Mouse (Mus musculus) lung, postnatal 36 days (tissue): Measurements from ENCODE around the gene Vsnl1.
A peak's percentile ranks its signal among the peaks of the same experiment; 100 is the strongest.

Source experiments
- DNase-seq: peaks from one replicate; pipeline ENCODE4 v3.0.0; 2022; ENCODE audit warnings: mixed read lengths

Gene Vsnl1

DNA sequence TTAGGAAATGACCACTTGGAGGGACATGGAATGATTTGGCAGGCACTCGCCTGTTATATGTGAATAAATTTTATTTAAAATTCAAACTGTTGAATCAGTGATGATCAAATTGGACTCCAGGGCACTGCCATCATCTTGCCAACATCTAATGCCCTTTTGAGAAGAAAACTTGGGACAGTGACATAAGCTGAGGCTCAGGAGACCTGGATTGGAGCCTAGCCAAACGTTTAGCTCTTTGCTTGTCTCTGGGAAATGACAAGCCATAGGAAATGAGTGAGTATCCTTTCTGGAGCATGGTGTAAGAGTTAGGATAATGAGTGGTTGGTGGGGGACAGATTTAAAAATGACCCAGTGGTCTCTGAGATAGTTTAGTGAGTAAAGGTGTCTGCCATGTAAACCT, 57.0 kb downstream of the Vsnl1 start:
- no peak for DNase-seq

DNA sequence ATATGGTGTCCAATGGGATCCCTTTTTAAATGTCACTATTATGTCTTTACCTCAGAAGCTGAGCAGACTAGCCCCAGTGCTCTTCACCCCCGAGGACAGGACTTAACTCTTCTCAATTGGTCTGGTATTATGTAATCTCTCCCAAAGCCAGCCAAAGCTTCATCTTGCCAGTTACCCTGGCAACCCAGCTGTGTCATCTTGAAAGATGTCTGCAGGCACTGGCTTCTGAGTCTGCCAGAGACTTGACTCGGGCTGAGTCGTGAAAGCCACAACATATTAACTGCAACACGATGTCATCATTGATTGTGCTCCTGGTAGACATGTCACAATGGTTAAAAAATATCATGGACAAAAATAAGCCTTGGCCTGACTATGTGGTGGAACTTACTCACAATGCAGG, 66.4 kb downstream of the Vsnl1 start:
- DNase-seq, result peak; percentile 50

DNA sequence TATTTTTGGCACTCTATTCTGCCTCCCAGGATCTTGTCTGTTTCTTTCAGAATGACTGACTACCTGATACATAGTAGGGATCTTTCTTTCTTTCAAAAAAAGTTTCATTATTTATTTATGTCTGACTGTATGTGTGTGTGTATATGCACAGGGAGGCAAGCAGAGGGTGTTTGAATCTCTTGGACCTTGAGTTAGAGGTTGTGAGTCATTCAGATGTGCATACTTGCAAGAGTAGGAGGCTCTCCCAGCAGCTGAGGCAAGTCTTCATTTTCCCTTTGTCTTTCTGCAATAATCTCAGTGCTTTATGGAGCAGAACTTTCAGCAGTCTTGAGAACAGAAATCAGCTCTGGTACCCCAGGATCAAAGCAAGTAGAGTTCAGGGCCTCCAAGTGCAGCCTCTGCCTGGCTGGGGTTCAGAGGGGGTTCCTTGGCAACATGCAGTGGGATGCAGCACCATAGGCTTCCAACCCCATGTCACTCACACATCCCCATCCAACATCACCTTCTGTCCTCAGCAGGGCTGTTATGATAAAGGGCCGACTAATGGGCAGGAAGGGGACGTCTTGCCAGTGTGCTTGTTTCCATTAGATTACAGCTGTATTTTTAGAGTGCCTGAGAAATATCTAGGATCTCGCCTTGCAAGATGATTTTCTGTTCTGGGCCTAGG, 69.2 kb downstream of the Vsnl1 start:
- DNase-seq, result peak; percentile 38

DNA sequence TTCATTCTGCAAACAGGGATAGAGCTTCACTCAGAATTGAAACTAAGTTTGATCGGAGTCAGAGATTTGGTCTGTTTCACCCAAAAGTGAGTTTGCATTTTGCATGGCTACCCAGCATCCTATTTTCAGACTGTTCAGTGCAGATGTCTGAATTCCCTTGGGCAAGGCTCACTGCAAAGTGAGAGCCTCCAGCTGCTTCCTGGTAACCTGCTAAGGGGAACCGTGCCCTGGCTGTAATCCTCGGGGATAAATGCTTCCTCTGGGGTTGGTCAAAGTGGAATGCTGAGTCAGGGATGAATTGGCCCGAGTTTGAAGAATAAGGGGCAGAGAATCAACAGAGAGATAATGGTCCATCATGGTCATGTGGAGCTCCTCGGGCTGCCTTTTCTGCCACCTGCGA, 71.5 kb downstream of the Vsnl1 start:
- DNase-seq, result peak; percentile 21

DNA sequence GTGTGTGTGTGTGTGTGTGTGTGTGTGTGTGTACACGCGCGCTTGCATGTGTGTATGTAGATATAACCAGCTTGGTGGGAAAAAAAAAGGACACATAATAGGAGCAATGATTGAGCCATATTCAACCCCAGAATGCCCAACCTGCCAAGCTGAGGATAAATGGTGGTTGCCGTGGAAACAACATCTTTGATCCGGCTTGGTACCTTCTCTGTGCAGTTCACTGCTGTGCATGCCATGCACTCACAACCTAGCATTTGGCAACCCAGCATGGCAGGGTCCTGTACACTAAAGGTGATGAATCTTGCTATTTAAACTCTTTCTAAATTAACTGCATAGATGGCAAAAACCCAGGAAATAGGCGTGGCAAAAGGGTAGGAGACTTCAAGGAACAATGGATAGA, 74.0 kb downstream of the Vsnl1 start:
- DNase-seq, result no peak

DNA sequence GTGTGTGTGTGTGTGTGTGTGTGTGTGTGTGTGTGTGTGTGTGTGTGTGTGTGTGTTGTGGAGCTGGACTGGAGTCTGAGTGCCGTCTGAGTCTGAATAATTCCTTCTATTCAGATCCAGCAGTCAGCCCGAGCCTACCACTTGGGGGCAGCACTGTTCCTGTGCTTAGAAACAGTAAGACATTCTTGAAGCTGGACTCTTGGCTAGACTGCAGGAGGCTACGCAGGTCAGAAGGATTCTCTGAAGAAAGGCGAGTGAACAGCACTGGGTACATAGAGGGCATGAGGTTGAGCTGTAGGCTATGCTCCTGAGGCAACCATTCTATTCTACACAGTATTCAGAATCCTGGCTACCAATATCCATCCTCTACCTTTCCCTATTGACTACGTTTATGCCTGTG, 85.5 kb downstream of the Vsnl1 start:
- DNase-seq, result peak; percentile 87

DNA sequence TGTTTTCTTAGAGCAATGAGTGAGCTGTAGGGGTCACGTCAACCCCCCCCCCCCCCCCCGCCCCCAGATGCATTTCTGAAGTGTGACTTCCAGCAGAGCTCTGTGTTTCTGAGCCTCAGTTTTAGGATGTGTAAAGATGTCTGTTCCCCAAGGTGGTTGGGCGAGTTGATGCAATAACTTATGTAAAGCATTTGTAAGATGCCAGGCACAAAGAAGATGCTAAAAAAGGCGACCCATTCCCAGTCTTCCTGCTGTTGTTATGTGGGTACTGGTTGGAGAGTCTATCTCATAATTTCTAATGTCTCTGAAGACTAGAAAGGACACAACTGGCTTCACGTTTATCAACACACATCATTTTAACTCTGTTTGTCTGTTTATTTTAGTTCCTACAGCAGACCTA, 86.5 kb downstream of the Vsnl1 start:
- DNase-seq, result no peak

DNA sequence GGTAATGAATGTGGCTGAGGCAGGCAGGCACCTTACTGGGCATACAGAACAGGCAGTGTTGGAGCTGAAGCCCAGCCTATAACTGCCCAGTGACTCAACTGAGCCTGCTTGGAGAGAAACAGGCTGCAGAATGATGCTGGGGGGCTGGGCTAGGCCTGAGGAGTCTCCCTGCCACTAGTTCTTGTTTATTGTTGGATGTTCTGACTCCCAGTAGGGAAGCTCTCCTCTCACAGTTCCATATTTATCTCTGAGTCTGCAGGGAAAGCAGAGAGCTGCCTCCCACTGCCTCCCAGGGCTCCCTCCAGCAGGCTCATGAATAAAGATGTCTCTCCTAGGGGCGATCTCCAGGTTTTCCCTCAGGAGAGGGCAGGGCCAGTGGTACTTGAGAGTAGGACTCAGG, 88.0 kb downstream of the Vsnl1 start:
- DNase-seq, result no peak

DNA sequence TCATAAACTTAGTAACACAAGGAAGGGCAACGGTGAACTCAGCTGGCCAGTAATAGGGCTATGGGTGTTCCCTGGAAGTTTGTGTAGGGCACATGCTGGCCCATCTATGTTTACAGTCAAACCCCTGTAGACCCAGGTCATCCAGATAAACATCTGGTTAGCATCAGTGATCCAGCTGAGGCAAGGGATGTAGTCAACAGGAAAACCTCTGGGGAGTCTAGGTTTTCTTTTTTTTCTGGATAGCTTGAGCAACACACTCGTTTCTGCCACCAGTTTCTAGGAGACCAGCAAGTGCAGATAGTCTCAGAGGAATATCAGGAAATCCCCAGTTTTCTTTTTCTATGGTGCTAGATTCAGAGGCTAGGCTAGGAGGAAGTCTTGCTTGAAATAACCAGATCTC, 90.5 kb downstream of the Vsnl1 start:
- no peak for DNase-seq

DNA sequence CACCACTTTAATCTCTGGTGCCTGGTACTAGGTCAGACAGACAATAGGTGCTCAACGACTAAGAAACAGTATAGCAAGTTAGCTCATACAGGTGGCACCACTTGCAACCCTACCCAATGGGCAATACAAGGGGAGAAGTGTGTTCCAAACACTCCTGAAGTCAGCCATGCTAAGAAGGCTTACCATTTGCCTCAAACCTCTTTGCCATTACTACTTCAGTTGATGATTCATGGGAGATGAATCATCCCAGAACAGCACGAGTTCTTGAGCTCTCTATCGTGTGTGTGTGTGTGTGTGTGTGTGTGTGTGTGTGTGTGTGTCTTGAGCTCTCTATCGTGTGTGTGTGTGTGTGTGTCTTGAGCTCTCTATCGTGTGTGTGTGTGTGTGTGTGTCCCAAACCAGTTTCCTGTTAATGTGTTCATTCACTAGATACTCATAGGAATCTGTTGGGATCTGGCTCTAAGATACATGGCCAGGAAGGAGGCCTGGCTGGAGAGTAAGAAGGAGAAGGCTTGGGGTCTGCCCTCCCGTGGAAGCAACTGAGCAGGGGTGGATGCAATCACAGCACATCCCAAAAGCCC, 94.3 kb downstream of the Vsnl1 start:
- DNase-seq, result no peak

DNA sequence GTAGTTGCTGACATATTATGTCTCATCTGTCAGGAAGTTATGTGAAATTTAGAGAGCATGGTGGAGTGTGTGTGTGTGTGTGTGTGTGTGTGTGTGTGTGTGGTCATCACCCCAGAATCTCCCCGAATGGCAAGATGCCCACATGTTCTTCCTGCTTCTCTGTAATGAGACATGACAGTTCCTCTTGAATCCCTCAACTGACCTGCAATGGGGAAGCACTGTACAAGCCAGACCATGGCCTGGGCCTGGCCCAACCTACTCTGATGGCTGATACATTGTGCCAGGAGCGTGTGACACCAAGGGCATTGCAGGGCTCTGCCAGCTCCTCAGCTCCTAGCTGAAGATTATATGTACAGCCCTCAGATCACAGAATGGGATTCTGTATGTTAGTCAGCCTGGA, 98.2 kb downstream of the Vsnl1 start:
- peak; percentile 14 for DNase-seq

DNA sequence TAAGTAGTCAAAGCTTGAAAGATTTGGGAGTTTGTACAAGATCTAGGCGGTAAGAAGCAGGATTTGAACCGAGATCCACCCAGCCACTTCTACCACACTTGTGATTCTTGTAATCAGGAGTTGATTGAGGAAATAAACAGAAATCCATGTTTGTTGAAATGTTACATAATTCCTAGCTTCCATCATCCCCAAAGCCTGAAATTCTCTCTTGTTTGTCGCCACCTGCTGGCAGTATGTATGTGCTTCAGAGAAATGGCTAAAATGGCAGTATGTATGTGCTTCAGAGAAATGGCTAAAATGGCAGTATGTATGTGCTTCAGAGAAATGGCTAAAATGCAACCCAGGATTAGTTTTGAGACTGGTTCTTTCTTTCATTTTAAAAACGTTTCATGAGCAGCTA, 99.6 kb downstream of the Vsnl1 start:
- peak; percentile 82 for DNase-seq

DNA sequence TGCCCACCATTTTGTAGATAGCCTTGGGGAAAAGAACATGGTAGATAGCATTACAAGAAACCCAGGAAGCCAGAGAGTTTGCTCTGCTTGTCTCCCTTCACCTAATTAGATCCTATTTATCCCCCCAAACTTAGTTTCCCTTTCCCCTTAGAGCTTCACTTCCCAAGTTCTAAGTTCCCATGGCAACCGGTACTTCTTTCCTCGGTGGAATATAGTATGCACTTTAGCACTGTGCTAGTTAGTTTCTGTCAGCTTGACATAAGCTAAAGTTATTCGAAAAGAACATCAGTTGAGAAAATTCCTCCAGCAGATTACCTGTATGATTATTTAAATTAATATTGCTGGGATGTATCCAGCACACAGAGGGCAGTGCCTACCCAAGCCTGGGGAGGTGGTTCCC, 109.9 kb downstream of the Vsnl1 start:
- DNase-seq, result no peak

DNA sequence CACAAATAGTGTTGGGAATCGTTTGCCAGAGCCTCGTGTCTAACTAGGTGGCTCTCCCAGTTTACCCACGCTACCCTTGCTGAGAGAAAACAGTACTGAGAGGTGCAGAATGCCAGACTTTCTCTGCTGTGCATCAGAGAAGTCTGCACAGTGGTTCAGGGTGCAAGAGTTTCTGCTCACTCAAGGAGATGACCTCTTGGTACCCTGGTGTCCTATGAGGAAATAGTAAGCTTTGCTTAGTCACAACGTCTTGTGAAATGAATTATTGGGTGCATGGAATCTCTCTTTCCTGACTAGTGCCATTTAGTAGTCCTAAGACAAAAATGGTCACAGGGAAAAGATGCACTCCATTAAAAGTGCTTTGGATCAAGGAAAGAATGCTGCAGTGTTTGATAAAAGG, 111.9 kb downstream of the Vsnl1 start:
- peak; percentile 15 for DNase-seq

DNA sequence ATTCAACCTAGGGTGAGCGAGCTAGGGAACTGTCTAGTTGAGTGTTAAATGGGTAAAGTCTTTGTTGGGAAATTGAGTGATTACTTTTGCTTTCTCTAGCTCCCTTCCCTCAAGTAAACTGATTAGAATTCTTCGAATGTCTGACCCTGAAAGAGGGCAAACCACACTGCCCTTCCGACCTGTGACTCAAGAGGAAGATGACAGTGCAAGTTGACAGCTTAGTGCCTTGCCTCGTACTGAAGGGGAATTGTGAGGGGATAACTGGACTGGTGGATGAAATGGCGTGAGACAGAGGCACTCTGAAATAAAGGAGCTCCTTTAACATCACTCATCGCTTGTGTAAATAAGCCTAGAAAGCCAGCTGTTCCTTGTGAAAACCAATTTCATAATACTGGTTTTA, 118.7 kb downstream of the Vsnl1 start:
- DNase-seq, result peak; percentile 69

DNA sequence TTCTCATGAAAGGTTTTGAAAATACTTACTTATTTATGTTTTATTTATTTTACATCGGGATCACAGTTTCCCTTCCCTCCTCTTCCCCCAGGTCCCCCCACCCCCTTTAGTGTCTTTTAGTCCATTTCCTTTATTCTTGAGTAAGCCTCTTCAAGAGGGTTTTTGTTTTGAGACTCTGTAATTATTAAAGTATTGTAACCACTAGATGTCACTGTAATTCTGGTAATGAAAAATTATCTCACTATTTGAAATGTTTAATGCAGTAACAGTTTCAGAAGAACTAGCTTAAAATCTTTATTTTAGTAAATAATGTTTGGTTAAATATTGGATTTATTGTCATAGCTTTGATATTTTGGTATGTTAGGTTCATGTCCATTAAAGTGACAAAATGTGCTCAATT, 122.6 kb downstream of the Vsnl1 start:
- DNase-seq, result no peak

DNA sequence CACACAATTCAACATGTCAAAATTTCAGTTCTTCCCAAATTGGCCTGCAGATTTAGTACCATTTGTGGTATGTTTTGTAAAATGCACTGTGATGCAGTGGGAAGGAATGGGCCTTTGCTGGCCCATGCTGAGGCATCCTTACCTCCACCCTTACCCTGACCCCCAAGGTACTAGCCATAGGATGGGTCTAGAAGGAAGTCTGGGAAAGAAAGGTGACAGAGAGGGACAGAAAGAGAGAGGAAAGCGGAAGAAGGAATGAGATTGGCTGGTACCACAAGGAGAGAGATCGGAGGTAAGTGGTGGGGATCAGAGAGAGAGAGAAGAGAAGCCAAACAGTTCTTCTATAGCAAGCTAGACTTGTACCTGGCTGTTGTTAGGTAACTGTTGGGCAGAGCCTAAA, 125.3 kb downstream of the Vsnl1 start:
- DNase-seq, result no peak

DNA sequence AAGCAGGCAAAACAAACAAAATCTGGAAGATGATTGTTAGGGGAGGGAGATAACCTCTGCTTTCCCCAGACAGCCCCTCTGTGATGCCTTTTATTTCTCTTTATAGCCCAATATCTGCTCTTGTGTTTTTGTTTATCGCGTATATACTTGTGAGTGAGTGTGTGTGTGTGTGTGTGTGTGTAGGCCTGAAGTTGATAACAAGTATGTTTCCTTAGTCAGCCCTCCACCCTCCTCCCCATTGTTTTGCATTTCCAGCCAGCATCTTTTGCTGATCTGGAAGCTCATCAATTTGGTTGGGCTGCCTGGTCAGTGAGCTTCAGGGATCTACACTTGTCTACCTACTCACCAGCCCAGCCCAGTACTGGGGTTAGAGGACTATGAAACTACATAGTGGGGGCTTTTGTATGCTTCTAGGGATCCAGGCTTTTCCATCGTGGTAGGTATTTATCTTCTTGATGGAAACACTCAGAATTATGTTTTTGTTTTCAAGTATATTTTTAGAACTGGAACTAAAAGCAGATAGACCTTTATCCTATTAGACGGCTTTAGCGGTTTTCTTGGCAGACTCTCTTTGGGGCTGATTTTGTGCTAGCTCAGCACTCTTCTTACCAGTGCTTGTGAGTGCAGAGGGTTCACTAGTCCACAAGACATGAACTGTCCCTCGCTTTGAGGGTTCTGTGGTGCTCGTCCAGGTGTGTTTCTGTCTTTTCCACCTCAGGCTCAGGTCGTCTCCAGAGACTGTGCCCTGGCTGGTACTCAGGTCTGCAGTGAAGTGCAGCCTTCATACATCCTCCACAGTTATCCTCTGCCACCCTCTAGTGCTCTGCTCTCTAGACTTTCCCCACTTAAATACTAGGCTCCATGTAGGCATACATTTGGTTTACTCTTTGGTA, 129.4 kb downstream of the Vsnl1 start:
- DNase-seq, result no peak

DNA sequence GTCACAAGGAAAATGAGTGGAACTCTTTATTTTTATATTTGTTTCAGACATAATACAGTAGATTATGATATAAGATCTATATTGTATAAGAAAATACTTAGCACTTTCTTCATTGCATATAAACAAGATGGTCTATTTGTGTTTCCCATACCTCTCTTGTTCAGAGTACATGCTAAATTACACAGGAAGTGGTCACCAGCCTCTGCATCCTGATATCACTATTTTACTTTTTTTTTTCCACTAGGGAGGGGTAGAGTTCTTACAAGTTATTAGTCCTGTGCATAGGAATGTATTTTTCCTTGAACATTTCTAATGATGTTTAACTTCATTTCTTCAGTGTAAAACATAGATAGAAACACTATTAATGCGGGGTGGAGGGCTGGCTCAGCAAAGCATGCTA, 135.6 kb downstream of the Vsnl1 start:
- DNase-seq, result no peak

DNA sequence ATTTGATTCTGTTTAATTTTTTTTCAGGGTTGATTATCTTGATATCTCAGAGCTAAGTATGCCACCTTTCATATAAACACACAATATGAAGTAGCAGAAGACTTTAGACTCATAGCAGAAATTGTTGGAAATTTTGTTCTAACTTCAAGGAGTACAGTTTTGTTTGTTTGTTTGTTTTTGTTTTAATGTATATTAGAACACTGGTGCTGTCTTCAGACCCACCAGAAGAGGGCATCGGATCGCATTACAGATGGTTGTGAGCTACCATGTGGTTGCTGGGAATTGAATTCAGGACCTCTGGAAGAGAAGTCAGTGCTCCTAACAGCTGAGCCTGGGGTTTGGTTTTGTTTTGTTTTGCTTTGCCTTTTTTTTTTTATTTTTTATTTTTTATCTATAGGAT, 150.0 kb downstream of the Vsnl1 start:
- no peak for DNase-seq

DNA sequence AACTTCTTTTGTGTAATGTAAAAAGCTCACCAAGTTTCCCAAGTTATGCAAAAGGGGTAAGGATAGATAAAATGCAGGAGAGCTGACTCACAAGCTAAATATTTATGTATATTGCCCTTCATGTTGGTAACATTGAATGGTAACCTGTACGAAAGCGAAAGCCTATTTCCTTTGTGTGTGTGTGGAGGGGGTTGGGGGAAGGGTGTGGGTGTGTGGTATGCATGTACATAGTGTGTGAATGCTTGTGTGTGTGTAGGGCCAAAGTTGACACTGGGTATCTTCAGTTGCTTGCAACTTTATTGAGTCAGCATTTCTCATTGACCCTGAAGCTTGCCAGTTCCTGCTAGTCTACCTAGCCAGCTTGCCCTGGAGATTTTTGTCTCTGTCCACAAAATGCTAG, 154.8 kb downstream of the Vsnl1 start:
- DNase-seq, result no peak

DNA sequence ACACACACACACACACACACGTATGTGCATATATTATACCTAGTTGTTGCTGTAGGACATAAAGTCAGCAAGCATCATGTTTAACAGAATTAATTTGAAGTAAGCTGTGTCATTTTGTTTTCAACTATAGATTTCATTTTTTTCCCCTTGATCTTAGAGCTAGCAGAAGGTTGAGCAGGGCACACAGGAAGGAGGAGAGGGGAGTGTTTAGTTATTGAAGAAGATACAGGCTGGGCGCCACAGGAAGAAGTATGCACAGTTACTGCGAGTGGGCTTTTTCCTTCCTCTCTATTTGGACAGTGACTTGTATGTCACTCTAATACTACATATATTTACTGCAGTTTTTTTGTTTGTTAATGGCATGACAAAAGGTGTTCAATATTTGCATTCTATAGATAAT, 156.5 kb downstream of the Vsnl1 start:
- no peak for DNase-seq

DNA sequence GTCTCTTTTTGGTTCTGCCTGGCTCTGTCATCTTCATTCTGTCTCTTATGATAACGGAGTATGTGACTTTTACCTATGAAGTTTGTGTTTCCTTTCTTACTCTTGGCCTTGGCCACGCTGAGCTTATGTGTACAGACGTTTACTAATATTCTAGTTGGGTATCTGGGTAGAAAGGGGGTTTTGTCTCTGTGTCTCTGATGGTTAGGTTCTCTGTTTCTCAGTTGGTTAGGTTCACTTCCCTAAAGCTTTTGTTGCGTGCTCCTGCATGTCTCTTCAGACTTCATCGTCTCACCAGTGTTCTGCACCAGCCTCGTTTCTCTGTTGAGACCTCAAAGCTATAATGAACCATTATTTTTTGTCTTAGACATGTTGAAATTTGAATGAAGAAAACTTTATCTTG, 159.2 kb downstream of the Vsnl1 start:
- DNase-seq, result no peak

DNA sequence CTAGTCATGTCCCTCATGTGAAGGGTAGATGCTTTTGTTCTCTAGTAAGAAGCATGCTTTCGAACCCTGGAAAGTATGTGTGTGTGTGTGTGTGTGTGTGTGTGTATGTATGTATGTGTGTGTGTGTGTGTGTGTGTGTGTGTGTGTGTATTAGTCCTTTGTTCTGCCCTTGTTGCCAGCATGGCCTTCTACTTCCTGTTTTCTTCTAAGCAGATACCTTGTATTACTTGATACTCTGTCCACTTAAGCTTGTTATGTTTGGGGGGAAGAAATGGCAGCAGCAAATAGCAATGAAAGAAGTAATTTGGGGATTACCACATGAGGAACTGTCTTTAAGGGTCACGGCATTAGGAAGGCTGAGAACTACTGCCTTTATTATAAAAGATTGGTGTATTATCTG, 159.8 kb downstream of the Vsnl1 start:
- DNase-seq, result no peak
